Mouse (Mus musculus): ENCODE measurements around the gene Hivep2. TPM values are rescaled to one million over a fixed set of nuclear protein-coding genes. Genes with fewer than 3 reads are reported as not detected.

Hivep2 gene
- polyA plus RNA-seq, 1 experiment from 2014 or later, result 21.0 TPM

GRCm38 (mm10) chr10:13946498-13946897 is 19.4 kb upstream of the Hivep2 start:
- no peak for ATAC-seq (ENCODE audit: low read depth)
- 80% methylated on average over 7 of the region's 7 CpGs for WGBS
- H3K27me3 ChIP-seq (ENCODE audit: control insufficient read depth, insufficient read depth, low read length), result no peaks in the 10 kb centered on the region
- H3K27ac ChIP-seq (ENCODE audit: low read depth, low read length), result no peak overlapping the region
- no peak overlapping the region for H3K4me3 ChIP-seq (ENCODE audit: low read depth, low read length)
- H3K4me1 ChIP-seq (ENCODE audit: control insufficient read depth, insufficient read depth, low read length), result no peaks in the 10 kb centered on the region
- no peak overlapping the region for H3K9ac ChIP-seq (replicated peaks; ENCODE audit: low read depth, low read length)
- H3K36me3 ChIP-seq (ENCODE audit: control insufficient read depth, insufficient read depth, low read length), result no peaks in the 10 kb centered on the region
- H3K9me3 ChIP-seq (ENCODE audit: control insufficient read depth, low read length), result no peaks in the 10 kb centered on the region
- no peak overlapping the region for H3K4me2 ChIP-seq (ENCODE audit: low read depth, low read length)

- no peak overlapping the region for H3K4me3 ChIP-seq (ENCODE audit: low read depth, low read length)
- no peak overlapping the region for H3K4me2 ChIP-seq (ENCODE audit: low read depth, low read length)
- no peak overlapping the region for H3K9ac ChIP-seq (replicated peaks; ENCODE audit: low read depth, low read length)
- no peaks in the 10 kb centered on the region for H3K27me3 ChIP-seq (ENCODE audit: control insufficient read depth, insufficient read depth, low read length)
- H3K27ac ChIP-seq (ENCODE audit: low read depth, low read length), result no peak overlapping the region
- H3K36me3 ChIP-seq (ENCODE audit: control insufficient read depth, insufficient read depth, low read length), result no peaks in the 10 kb centered on the region
- WGBS, result 71% methylated on average over 2 of the region's 2 CpGs
- ATAC-seq (ENCODE audit: low read depth), result no peak
- H3K4me1 ChIP-seq (ENCODE audit: control insufficient read depth, insufficient read depth, low read length), result no peaks in the 10 kb centered on the region
- no peaks in the 10 kb centered on the region for H3K9me3 ChIP-seq (ENCODE audit: control insufficient read depth, low read length)
These were observed 2.9 kb upstream of the Hivep2 start for GRCm38 (mm10) chr10:13962965-13963364.

DNA sequence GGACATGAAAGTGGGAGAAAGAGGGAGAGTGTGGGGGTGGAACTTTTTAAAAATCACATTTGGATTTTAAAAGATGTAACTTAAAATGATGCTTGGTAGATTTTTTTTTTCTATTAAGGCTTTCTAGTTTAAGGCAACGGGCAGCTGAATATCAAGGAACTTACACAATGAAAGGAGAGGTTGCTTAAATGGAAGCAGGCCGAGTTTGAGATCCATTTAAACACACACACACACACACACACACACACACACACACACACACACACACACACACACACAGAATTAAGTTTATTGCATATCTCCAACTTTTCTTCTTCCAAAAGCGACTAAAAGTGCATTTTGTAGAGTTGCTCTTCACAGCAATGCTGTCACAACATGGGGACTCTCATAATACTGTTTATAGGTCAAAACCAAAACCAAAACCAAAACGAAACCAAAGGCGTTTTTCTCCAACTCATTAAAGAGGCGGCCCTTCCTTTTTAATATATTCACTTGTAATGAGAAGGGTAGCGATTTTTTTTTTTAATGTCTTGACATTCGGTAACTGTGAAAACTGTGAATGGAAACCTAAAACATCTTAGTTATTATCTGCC is 1.9 kb upstream of the Hivep2 start:
- Histone ChIP-seq H3K9me3 (ENCODE audit: control insufficient read depth, low read length) (no peaks in the 10 kb centered on the region), H3K4me2 (ENCODE audit: low read depth, low read length) (peak overlapping the region; percentile 97), H3K4me3 (ENCODE audit: low read depth, low read length) (peak overlapping the region; percentile 85), H3K36me3 (ENCODE audit: control insufficient read depth, insufficient read depth, low read length) (no peaks in the 10 kb centered on the region), H3K27ac (ENCODE audit: low read depth, low read length) (peak overlapping the region; percentile 99; the same call in 1 of the 2 replicates), H3K27me3 (ENCODE audit: control insufficient read depth, insufficient read depth, low read length) (no peaks in the 10 kb centered on the region), H3K4me1 (ENCODE audit: control insufficient read depth, insufficient read depth, low read length) (no peaks in the 10 kb centered on the region), H3K9ac (replicated peaks; ENCODE audit: low read depth, low read length) (peak overlapping the region; percentile 93)
- no peak for ATAC-seq (ENCODE audit: low read depth)
- WGBS, result 7% methylated on average over 8 of the region's 8 CpGs

- H3K27ac ChIP-seq (ENCODE audit: low read depth, low read length), result peak overlapping the region; percentile 99
- no peaks in the 10 kb centered on the region for H3K36me3 ChIP-seq (ENCODE audit: control insufficient read depth, insufficient read depth, low read length)
- H3K27me3 ChIP-seq (ENCODE audit: control insufficient read depth, insufficient read depth, low read length), result no peaks in the 10 kb centered on the region
- no peaks in the 10 kb centered on the region for H3K4me1 ChIP-seq (ENCODE audit: control insufficient read depth, insufficient read depth, low read length)
- no peaks in the 10 kb centered on the region for H3K9me3 ChIP-seq (ENCODE audit: control insufficient read depth, low read length)
- ATAC-seq (ENCODE audit: low read depth), result peak; percentile 16
- WGBS, result under 1% methylated on average over 60 of the region's 65 CpGs
- peak overlapping the region; percentile 85 for H3K4me3 ChIP-seq (ENCODE audit: low read depth, low read length)
- H3K9ac ChIP-seq (replicated peaks; ENCODE audit: low read depth, low read length), result peak overlapping the region; percentile 93
- peak overlapping the region; percentile 97 for H3K4me2 ChIP-seq (ENCODE audit: low read depth, low read length)
These were observed 1.2 kb upstream of the Hivep2 start for GRCm38 (mm10) chr10:13964501-13965281.

DNA sequence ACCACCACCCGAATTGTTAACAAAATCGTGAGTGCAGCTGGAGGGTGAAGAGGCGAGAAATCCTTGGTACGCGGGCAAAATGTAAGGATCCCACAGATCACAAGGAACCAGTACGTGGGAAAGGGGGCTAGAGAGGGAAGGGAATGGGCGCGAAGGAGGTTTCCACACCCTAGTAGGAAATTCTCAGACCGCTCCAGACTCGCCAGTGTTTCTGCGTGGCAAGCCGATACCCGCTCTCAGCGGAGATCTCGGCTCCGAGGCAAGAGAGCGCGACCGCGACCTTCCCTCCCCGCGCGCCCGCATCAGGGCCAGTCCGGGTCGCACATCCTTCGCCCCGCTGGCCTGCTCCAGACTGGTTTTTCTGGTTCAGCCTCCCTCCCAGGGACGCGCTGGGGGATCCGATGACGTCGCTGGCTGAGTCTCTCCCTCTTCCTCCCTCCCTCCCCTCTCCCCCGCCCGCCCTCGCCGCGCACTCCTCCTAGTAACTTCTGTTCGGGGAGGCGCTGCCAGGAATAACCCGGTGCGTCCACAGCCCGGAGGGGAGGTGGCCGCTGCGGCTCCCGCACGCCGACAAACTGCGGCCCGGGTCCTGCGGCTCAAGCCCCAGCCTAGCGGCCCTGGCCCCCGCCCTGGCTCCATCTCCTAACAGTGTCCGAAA is 430 bp upstream of the Hivep2 start:
- Histone ChIP-seq H3K4me2 (ENCODE audit: low read depth, low read length) (peak overlapping the region; percentile 97), H3K9me3 (ENCODE audit: control insufficient read depth, low read length) (no peaks in the 10 kb centered on the region), H3K4me3 (ENCODE audit: low read depth, low read length) (peak overlapping the region; percentile 85), H3K36me3 (ENCODE audit: control insufficient read depth, insufficient read depth, low read length) (no peaks in the 10 kb centered on the region), H3K4me1 (ENCODE audit: control insufficient read depth, insufficient read depth, low read length) (no peaks in the 10 kb centered on the region), H3K9ac (replicated peaks; ENCODE audit: low read depth, low read length) (peak overlapping the region; percentile 93), H3K27me3 (ENCODE audit: control insufficient read depth, insufficient read depth, low read length) (no peaks in the 10 kb centered on the region), H3K27ac (ENCODE audit: low read depth, low read length) (peak overlapping the region; percentile 99)
- peak; percentile 70 for ATAC-seq (ENCODE audit: low read depth)
- under 1% methylated on average over 53 of the region's 54 CpGs for WGBS

DNA sequence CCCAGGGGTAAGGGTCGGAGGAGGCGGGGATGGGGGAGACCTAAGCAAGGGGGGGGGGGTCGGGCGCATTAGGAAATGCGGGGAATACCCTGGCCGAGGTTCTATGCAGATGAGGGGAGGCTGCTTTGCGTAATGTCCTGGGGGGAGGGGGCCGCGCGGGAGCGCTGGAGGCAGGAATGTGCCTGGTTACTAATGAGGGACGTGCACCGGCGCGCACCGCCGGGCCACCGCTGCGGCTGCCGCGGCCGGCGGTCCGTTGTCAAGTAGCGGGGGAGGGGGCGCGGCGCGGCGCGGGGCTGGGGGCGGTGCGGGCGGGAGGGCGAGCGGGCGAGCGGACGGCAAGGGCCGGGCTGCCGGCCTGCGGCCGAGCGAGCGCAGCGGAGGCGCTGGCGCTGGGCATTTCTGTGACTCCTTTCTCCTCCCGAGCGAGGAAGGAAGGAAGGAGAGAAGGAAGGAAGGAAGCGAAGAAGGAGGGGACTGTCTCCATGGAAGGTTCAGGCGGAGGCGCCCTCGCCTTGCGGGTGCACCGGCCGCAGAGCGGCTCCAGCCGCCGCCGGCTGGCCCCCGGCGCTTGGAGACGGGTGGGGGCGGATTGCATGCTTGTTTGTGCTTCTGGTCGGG is 1.1 kb downstream of the Hivep2 start:
- whole genome bisulfite sequencing, result under 1% methylated on average over 48 of the region's 66 CpGs
- Histone ChIP-seq H3K9me3 (ENCODE audit: control insufficient read depth, low read length) (no peaks in the 10 kb centered on the region), H3K4me2 (ENCODE audit: low read depth, low read length) (peak overlapping the region; percentile 97), H3K4me1 (ENCODE audit: control insufficient read depth, insufficient read depth, low read length) (no peaks in the 10 kb centered on the region), H3K9ac (replicated peaks; ENCODE audit: low read depth, low read length) (peak overlapping the region; percentile 93), H3K27ac (ENCODE audit: low read depth, low read length) (peak overlapping the region; percentile 99), H3K36me3 (ENCODE audit: control insufficient read depth, insufficient read depth, low read length) (no peaks in the 10 kb centered on the region), H3K27me3 (ENCODE audit: control insufficient read depth, insufficient read depth, low read length) (no peaks in the 10 kb centered on the region), H3K4me3 (ENCODE audit: low read depth, low read length) (peak overlapping the region; percentile 85)
- ATAC-seq (ENCODE audit: low read depth), result peak; percentile 59

- Histone ChIP-seq H3K27ac (ENCODE audit: low read depth, low read length) (peak overlapping the region; percentile 99), H3K9me3 (ENCODE audit: control insufficient read depth, low read length) (no peaks in the 10 kb centered on the region), H3K4me3 (ENCODE audit: low read depth, low read length) (peak overlapping the region; percentile 85), H3K4me2 (ENCODE audit: low read depth, low read length) (peak overlapping the region; percentile 97), H3K4me1 (ENCODE audit: control insufficient read depth, insufficient read depth, low read length) (no peaks in the 10 kb centered on the region), H3K27me3 (ENCODE audit: control insufficient read depth, insufficient read depth, low read length) (no peaks in the 10 kb centered on the region), H3K9ac (replicated peaks; ENCODE audit: low read depth, low read length) (peak overlapping the region; percentile 93), H3K36me3 (ENCODE audit: control insufficient read depth, insufficient read depth, low read length) (no peaks in the 10 kb centered on the region)
- ATAC-seq (ENCODE audit: low read depth), result peak; percentile 73
- WGBS, result under 1% methylated on average over 32 of the region's 36 CpGs
These were observed 1.8 kb downstream of the Hivep2 start for GRCm38 (mm10) chr10:13967451-13968233.

- ATAC-seq (ENCODE audit: low read depth), result no peak
- Histone ChIP-seq H3K9ac (replicated peaks; ENCODE audit: low read depth, low read length) (peak overlapping the region; percentile 93), H3K4me2 (ENCODE audit: low read depth, low read length) (peak overlapping the region; percentile 97), H3K4me1 (ENCODE audit: control insufficient read depth, insufficient read depth, low read length) (no peaks in the 10 kb centered on the region), H3K9me3 (ENCODE audit: control insufficient read depth, low read length) (no peaks in the 10 kb centered on the region), H3K4me3 (ENCODE audit: low read depth, low read length) (peak overlapping the region; percentile 85), H3K36me3 (ENCODE audit: control insufficient read depth, insufficient read depth, low read length) (no peaks in the 10 kb centered on the region), H3K27ac (ENCODE audit: low read depth, low read length) (peak overlapping the region; percentile 99), H3K27me3 (ENCODE audit: control insufficient read depth, insufficient read depth, low read length) (no peaks in the 10 kb centered on the region)
- WGBS, result 12% methylated on average over 5 of the region's 5 CpGs
These were observed 2.3 kb downstream of the Hivep2 start for GRCm38 (mm10) chr10:13968234-13968555.

All from neural tube, embryonic 14.5 days (tissue).